Mouse (Mus musculus): ENCODE data around the gene Olfr231.

- TF ChIP-seq CTCF (IDR thresholded peaks at IDR 0.05; ENCODE audit: insufficient read depth, low read depth, low read length) (no peak), POLR2A (IDR thresholded peaks at IDR 0.05; ENCODE audit: insufficient read depth, low read depth, low read length) (no peak)
Measured at GRCm38 (mm10) chr1:174084031-174084430, 36.9 kb downstream of the Olfr231 start, which contains the start of gene Olfr429.

Measured in olfactory bulb, adult 2 months (tissue).